Mouse (Mus musculus): Measurements from ENCODE around the gene Dpp6. TPM values are rescaled to one million over a fixed set of nuclear protein-coding genes. Genes with fewer than 3 reads are reported as not detected.

The Dpp6 gene
- polyA plus RNA-seq, 1 experiment from 2014 or later = 0.86 TPM

DNA sequence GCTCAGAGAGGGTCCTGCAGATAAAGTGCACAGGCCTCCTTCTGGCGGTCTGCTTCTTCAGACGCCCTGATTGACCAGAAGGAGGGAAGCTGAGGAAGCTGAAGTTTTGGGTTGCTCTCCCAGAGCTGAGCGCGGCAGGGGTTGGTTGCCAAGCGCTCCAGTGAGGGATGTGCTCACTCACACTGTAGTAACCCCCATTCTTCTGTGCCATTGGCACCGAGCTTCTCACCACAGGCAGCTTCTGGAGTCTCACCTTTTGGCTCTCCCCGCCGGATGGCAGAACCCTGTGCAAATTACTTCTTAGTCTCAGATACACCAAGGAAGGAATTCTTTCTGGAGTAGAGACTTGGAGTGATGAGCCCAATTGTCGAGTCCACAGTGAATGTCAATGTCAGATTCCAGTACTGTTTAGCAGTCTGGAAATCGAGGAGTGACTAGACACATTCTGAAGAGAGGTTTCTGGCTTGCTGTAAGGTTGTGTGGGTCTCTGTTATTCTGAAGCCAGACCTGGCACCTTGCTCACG, 344.2 kb downstream of the Dpp6 start:
- ATAC-seq (replicated peaks; ENCODE audit: insufficient number of reproducible peaks, low FRiP score, low TSS enrichment) = no peak
- Histone ChIP-seq H3K27me3 (ENCODE audit: control insufficient read depth, insufficient read depth, low read length) (no peaks in the 10 kb centered on the region), H3K9me3 (replicated peaks; ENCODE audit: control insufficient read depth, low read length) (no peaks in the 10 kb centered on the region), H3K4me3 (ENCODE audit: low read depth, low read length) (no peak overlapping the region), H3K36me3 (ENCODE audit: control insufficient read depth, insufficient read depth, low read length) (no peaks in the 10 kb centered on the region), H3K9ac (ENCODE audit: low read depth, low read length) (no peak overlapping the region), H3K4me1 (ENCODE audit: control insufficient read depth, insufficient read depth, low read length) (no peaks in the 10 kb centered on the region), H3K27ac (ENCODE audit: low read depth, low read length) (no peak overlapping the region), H3K4me2 (no peak overlapping the region)
- 52% methylated on average over 11 of the region's 11 CpGs for WGBS (ENCODE audit: insufficient replicate concordance)

GRCm38 (mm10) chr5:27168550-27168949, 351.5 kb downstream of the Dpp6 start:
- no peak for ATAC-seq (replicated peaks; ENCODE audit: insufficient number of reproducible peaks, low FRiP score, low TSS enrichment)
- Histone ChIP-seq H3K27ac (ENCODE audit: low read depth, low read length) (no peak overlapping the region), H3K4me2 (no peak overlapping the region), H3K4me1 (ENCODE audit: control insufficient read depth, insufficient read depth, low read length) (no peaks in the 10 kb centered on the region), H3K27me3 (ENCODE audit: control insufficient read depth, insufficient read depth, low read length) (no peaks in the 10 kb centered on the region), H3K9me3 (replicated peaks; ENCODE audit: control insufficient read depth, low read length) (no peaks in the 10 kb centered on the region), H3K36me3 (ENCODE audit: control insufficient read depth, insufficient read depth, low read length) (no peaks in the 10 kb centered on the region), H3K9ac (ENCODE audit: low read depth, low read length) (no peak overlapping the region), H3K4me3 (ENCODE audit: low read depth, low read length) (no peak overlapping the region)
- 85% methylated on average over 1 of the region's 1 CpGs for WGBS (ENCODE audit: insufficient replicate concordance)

GRCm38 (mm10) chr5:27184963-27185362, 368.0 kb downstream of the Dpp6 start:
- H3K27ac ChIP-seq (ENCODE audit: low read depth, low read length) = no peak overlapping the region
- ATAC-seq (replicated peaks; ENCODE audit: insufficient number of reproducible peaks, low FRiP score, low TSS enrichment) = no peak
- no peaks in the 10 kb centered on the region for H3K9me3 ChIP-seq (replicated peaks; ENCODE audit: control insufficient read depth, low read length)
- H3K36me3 ChIP-seq (ENCODE audit: control insufficient read depth, insufficient read depth, low read length) = no peaks in the 10 kb centered on the region
- no peak overlapping the region for H3K4me2 ChIP-seq
- WGBS (ENCODE audit: insufficient replicate concordance) = 77% methylated on average over 4 of the region's 4 CpGs
- no peak overlapping the region for H3K9ac ChIP-seq (ENCODE audit: low read depth, low read length)
- H3K4me3 ChIP-seq (ENCODE audit: low read depth, low read length) = no peak overlapping the region
- H3K27me3 ChIP-seq (ENCODE audit: control insufficient read depth, insufficient read depth, low read length) = no peaks in the 10 kb centered on the region
- no peaks in the 10 kb centered on the region for H3K4me1 ChIP-seq (ENCODE audit: control insufficient read depth, insufficient read depth, low read length)

- ATAC-seq (replicated peaks; ENCODE audit: insufficient number of reproducible peaks, low FRiP score, low TSS enrichment) = no peak
- no peak overlapping the region for H3K9ac ChIP-seq (ENCODE audit: low read depth, low read length)
- H3K4me3 ChIP-seq (ENCODE audit: low read depth, low read length) = no peak overlapping the region
- no peaks in the 10 kb centered on the region for H3K4me1 ChIP-seq (ENCODE audit: control insufficient read depth, insufficient read depth, low read length)
- 0 out of 2 replicates have a peak, but pooled peaks cover 3% of the 10 kb centered on the region for H3K9me3 ChIP-seq (replicated peaks; ENCODE audit: control insufficient read depth, low read length)
- 74% methylated on average over 5 of the region's 5 CpGs for WGBS (ENCODE audit: insufficient replicate concordance)
- no peak overlapping the region for H3K4me2 ChIP-seq
- no peaks in the 10 kb centered on the region for H3K27me3 ChIP-seq (ENCODE audit: control insufficient read depth, insufficient read depth, low read length)
- H3K36me3 ChIP-seq (ENCODE audit: control insufficient read depth, insufficient read depth, low read length) = no peaks in the 10 kb centered on the region
- H3K27ac ChIP-seq (ENCODE audit: low read depth, low read length) = no peak overlapping the region
Observed at GRCm38 (mm10) chr5:27191242-27191969, 374.4 kb downstream of the Dpp6 start.

- Histone ChIP-seq H3K4me3 (ENCODE audit: low read depth, low read length) (no peak overlapping the region), H3K4me2 (no peak overlapping the region), H3K27me3 (ENCODE audit: control insufficient read depth, insufficient read depth, low read length) (no peaks in the 10 kb centered on the region), H3K36me3 (ENCODE audit: control insufficient read depth, insufficient read depth, low read length) (no peaks in the 10 kb centered on the region), H3K9me3 (replicated peaks; ENCODE audit: control insufficient read depth, low read length) (0 out of 2 replicates have a peak, but pooled peaks cover 3% of the 10 kb centered on the region), H3K27ac (ENCODE audit: low read depth, low read length) (no peak overlapping the region), H3K9ac (ENCODE audit: low read depth, low read length) (no peak overlapping the region), H3K4me1 (ENCODE audit: control insufficient read depth, insufficient read depth, low read length) (no peaks in the 10 kb centered on the region)
- no peak for ATAC-seq (replicated peaks; ENCODE audit: insufficient number of reproducible peaks, low FRiP score, low TSS enrichment)
- WGBS (ENCODE audit: insufficient replicate concordance) = 81% methylated on average over 3 of the region's 3 CpGs
Observed at GRCm38 (mm10) chr5:27194157-27194556, 377.2 kb downstream of the Dpp6 start.

DNA sequence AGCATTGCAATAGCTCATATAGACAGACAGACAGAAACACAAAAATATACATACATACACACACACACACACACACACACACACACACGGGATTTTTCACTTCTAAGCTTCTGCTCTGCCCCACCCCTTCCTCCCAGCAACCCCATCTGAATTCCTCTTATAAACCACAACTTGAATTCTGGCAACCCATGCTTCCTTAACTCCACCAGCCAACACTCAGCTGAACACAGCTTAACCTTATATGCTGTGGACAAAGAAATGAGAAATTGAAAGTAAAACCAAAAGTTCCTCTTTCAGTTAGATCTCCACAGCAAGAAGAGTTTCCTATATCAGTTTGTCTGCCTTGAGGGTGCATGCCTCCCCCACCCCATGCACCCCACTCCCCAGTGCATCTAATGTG, 378.0 kb downstream of the Dpp6 start:
- no peaks in the 10 kb centered on the region for H3K27me3 ChIP-seq (ENCODE audit: control insufficient read depth, insufficient read depth, low read length)
- 44% methylated on average over 1 of the region's 1 CpGs for WGBS (ENCODE audit: insufficient replicate concordance)
- ATAC-seq (replicated peaks; ENCODE audit: insufficient number of reproducible peaks, low FRiP score, low TSS enrichment) = no peak

GRCm38 (mm10) chr5:27200581-27201341, 383.8 kb downstream of the Dpp6 start:
- Histone ChIP-seq H3K36me3 (ENCODE audit: control insufficient read depth, insufficient read depth, low read length) (no peaks in the 10 kb centered on the region), H3K9me3 (replicated peaks; ENCODE audit: control insufficient read depth, low read length) (no peaks in the 10 kb centered on the region), H3K4me1 (ENCODE audit: control insufficient read depth, insufficient read depth, low read length) (no peaks in the 10 kb centered on the region), H3K27me3 (ENCODE audit: control insufficient read depth, insufficient read depth, low read length) (no peaks in the 10 kb centered on the region), H3K27ac (ENCODE audit: low read depth, low read length) (no peak overlapping the region), H3K4me2 (no peak overlapping the region), H3K9ac (ENCODE audit: low read depth, low read length) (no peak overlapping the region), H3K4me3 (ENCODE audit: low read depth, low read length) (no peak overlapping the region)
- no peak for ATAC-seq (replicated peaks; ENCODE audit: insufficient number of reproducible peaks, low FRiP score, low TSS enrichment)
- 47% methylated on average over 2 of the region's 2 CpGs for WGBS (ENCODE audit: insufficient replicate concordance)

More for the DNA sequence above, 378.0 kb downstream of the Dpp6 start:
- Histone ChIP-seq H3K4me3 (ENCODE audit: low read depth, low read length) (no peak overlapping the region), H3K36me3 (ENCODE audit: control insufficient read depth, insufficient read depth, low read length) (no peaks in the 10 kb centered on the region), H3K4me2 (no peak overlapping the region), H3K9me3 (replicated peaks; ENCODE audit: control insufficient read depth, low read length) (0 out of 2 replicates have a peak, but pooled peaks cover 3% of the 10 kb centered on the region), H3K9ac (ENCODE audit: low read depth, low read length) (no peak overlapping the region), H3K27ac (ENCODE audit: low read depth, low read length) (no peak overlapping the region), H3K4me1 (ENCODE audit: control insufficient read depth, insufficient read depth, low read length) (no peaks in the 10 kb centered on the region)

GRCm38 (mm10) chr5:27203131-27203530, 386.1 kb downstream of the Dpp6 start:
- no peak for ATAC-seq (replicated peaks; ENCODE audit: insufficient number of reproducible peaks, low FRiP score, low TSS enrichment)
- Histone ChIP-seq H3K9ac (ENCODE audit: low read depth, low read length) (no peak overlapping the region), H3K4me1 (ENCODE audit: control insufficient read depth, insufficient read depth, low read length) (no peaks in the 10 kb centered on the region), H3K27ac (ENCODE audit: low read depth, low read length) (no peak overlapping the region), H3K4me3 (ENCODE audit: low read depth, low read length) (no peak overlapping the region), H3K4me2 (no peak overlapping the region), H3K36me3 (ENCODE audit: control insufficient read depth, insufficient read depth, low read length) (no peaks in the 10 kb centered on the region), H3K27me3 (ENCODE audit: control insufficient read depth, insufficient read depth, low read length) (no peaks in the 10 kb centered on the region), H3K9me3 (replicated peaks; ENCODE audit: control insufficient read depth, low read length) (no peaks in the 10 kb centered on the region)

Data from heart, embryonic 11.5 days (tissue).